Mouse (Mus musculus) CH12.LX (cell line): ENCODE data around the gene Slc4a2.

Experiments used
- BHLHE40 ChIP-seq: IDR thresholded peaks from 2 replicates; pipeline ENCODE4 v1.6.1; 2011; ENCODE audit warnings: mild to moderate bottlenecking, low read depth, low read length, improper control_type of control experiment
- CHD1 ChIP-seq: IDR thresholded peaks from 2 replicates; pipeline ENCODE4 v1.6.1; 2012; ENCODE audit warnings: low read depth, low read length, improper control_type of control experiment, inconsistent platforms
- CTCF ChIP-seq, 2 experiments: IDR thresholded peaks in 1 of 2; conservative IDR thresholded peaks in 1 of 2; 2 replicates each; pipeline ENCODE4 v1.5.1; 2011 to 2012; ENCODE audit warnings: low read depth in 2 of 2, low read length in 2 of 2, improper control_type of control experiment in 1 of 2, inconsistent platforms in 1 of 2, mild to moderate bottlenecking in 1 of 2, moderate library complexity in 1 of 2
- E2F4 ChIP-seq: IDR thresholded peaks from 2 replicates; pipeline ENCODE4 v1.6.1; 2011; ENCODE audit warnings: low read depth, low read length, improper control_type of control experiment; ENCODE audit not compliant: insufficient replicate concordance
- EP300 ChIP-seq: IDR thresholded peaks from 2 replicates; pipeline ENCODE4 v1.6.1; 2011; ENCODE audit warnings: low read length, improper control_type of control experiment
- HCFC1 ChIP-seq: IDR thresholded peaks from 2 replicates; pipeline ENCODE4 v1.6.1; 2012; ENCODE audit warnings: low read depth, mild to moderate bottlenecking, inconsistent platforms, low read length, improper control_type of control experiment
- MYC ChIP-seq: IDR thresholded peaks from 2 replicates; pipeline ENCODE4 v1.6.1; 2011; ENCODE audit warnings: low read depth, mild to moderate bottlenecking, improper control_type of control experiment, low read length
- PAX5 ChIP-seq: IDR thresholded peaks from 2 replicates; pipeline ENCODE4 v1.6.1; 2012; ENCODE audit warnings: low read length, inconsistent platforms, mixed read lengths
- POLR2A ChIP-seq: IDR thresholded peaks from 2 replicates; pipeline ENCODE4 v1.6.1; 2011; ENCODE audit warnings: low read depth, mild to moderate bottlenecking, improper control_type of control experiment, low read length
- RCOR1 ChIP-seq: conservative IDR thresholded peaks from 2 replicates; pipeline ENCODE4 v1.6.1; 2012; ENCODE audit warnings: low read depth, mild to moderate bottlenecking, inconsistent platforms, low read length, improper control_type of control experiment
- SMC3 ChIP-seq: IDR thresholded peaks from 2 replicates; pipeline ENCODE4 v1.6.1; 2011; ENCODE audit warnings: low read depth, low read length, improper control_type of control experiment
- TBP ChIP-seq: conservative IDR thresholded peaks from 2 replicates; pipeline ENCODE4 v1.6.1; 2011; ENCODE audit warnings: low read depth, low read length, improper control_type of control experiment
- USF1 ChIP-seq: IDR thresholded peaks from 2 replicates; pipeline ENCODE4 v1.6.1; 2014; ENCODE audit warnings: low read depth, mild to moderate bottlenecking, inconsistent platforms, low read length, improper control_type of control experiment
- ZKSCAN1 ChIP-seq: IDR thresholded peaks from 2 replicates; pipeline ENCODE4 v1.6.1; 2012; ENCODE audit warnings: low read depth, inconsistent platforms, low read length, improper control_type of control experiment, borderline replicate concordance

DNA sequence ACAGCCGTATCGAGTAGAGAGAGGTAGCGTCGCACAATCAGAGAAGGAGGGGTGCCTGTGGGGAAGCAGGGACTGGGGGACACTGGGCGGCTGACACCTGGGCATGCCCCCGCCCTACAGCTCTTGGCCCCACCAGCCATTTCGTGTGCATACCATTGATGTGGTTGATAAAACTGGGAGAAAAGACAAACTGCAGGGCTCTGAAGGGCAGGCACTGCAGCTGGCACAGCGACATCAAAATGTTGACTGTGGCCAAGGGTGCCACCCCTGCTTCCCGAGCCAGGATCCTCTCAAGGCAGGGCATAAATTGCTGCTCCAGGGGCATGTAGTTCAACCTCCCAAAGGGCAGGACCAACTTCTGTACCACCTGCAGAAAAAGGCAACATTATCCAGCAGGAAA, 18.4 kb downstream of the Slc4a2 start:
- TF ChIP-seq POLR2A (no peak), E2F4 (no peak), EP300 (no peak), RCOR1 (no peak), USF1 (no peak), SMC3 (no peak), TBP (no peak), CHD1 (no peak), ZKSCAN1 (no peak), CTCF (conservative IDR thresholded peaks at IDR 0.05 in 1 of 2, IDR thresholded peaks at IDR 0.05 in 1 of 2; ENCODE audit: low read depth in 2 of 2, low read length in 2 of 2) (no peak), PAX5 (no peak), MYC (no peak), BHLHE40 (no peak), HCFC1 (no peak)
